7 mouse cellular contexts compared by ENCODE assay signal in genomic region chr11:40695103-40695502, GRCm38 (mm10). TPM values are rescaled to one million over a fixed set of nuclear protein-coding genes. Genes with fewer than 3 reads are reported as not detected.
DNase-seq lines count a peak whose midpoint lies in the region; ATAC-seq and TF ChIP-seq lines count a peak whose summit lies in the region.

Gene Mat2b (minus strand): TSS chr11:40695203.

- no peaks in the 10 kb centered on the region for H3K36me3 ChIP-seq in C2C12 (ENCODE audit: control insufficient read depth, insufficient read depth)
- H3K36me3 ChIP-seq in ES-Bruce4 (ENCODE audit: control insufficient read depth, insufficient read depth, low read length, poor library complexity, severe bottlenecking): peaks cover 4% of the 10 kb centered on the region; the same call in 1 of the 2 replicates
- H3K36me3 ChIP-seq in forebrain, embryonic 11.5 days (ENCODE audit: control insufficient read depth, insufficient read depth, low read length): peaks cover 3% of the 10 kb centered on the region; the same call in 1 of the 2 replicates
- peaks cover 4% of the 10 kb centered on the region; the same call in 1 of the 2 replicates for H3K36me3 ChIP-seq in liver, embryonic 11.5 days (ENCODE audit: control insufficient read depth, insufficient read depth, low read length)
- H3K36me3 ChIP-seq in stomach, embryonic 16.5 days (ENCODE audit: control insufficient read depth, insufficient read depth, low read length): peaks cover 4% of the 10 kb centered on the region; the same call in 1 of the 2 replicates

- no peak for ATAC-seq in forebrain, embryonic 11.5 days (replicated peaks; ENCODE audit: low FRiP score)
- no peak for ATAC-seq in hematopoietic stem cell, adult 5-6 weeks (replicated peaks in 1 of 2; ENCODE audit: insufficient read depth in 1 of 2, low FRiP score in 2 of 2, low TSS enrichment in 1 of 2, low read depth in 1 of 2, poor library complexity in 2 of 2, severe bottlenecking in 2 of 2)
- ATAC-seq in liver, embryonic 11.5 days (replicated peaks; ENCODE audit: low FRiP score): no peak
- no peak for ATAC-seq in stomach, embryonic 16.5 days (ENCODE audit: insufficient read depth, low FRiP score)

- H3K27ac ChIP-seq in ES-Bruce4 (ENCODE audit: insufficient read depth, low read length): peak within 1 kb of the TSS; percentile 96
- H3K27ac ChIP-seq in forebrain, embryonic 11.5 days (ENCODE audit: low read depth, low read length): peak within 1 kb of the TSS; percentile 93
- H3K27ac ChIP-seq in liver, embryonic 11.5 days (ENCODE audit: low read depth, low read length): peak within 1 kb of the TSS; percentile 100
- H3K27ac ChIP-seq in stomach, embryonic 16.5 days (ENCODE audit: low read length): peak within 1 kb of the TSS; percentile 98

- no peak for DNase-seq in forebrain, embryonic 11.5 days (ENCODE audit: low spot score)
- no peak for DNase-seq in liver, embryonic 11.5 days (ENCODE audit: low spot score)
- no peak for DNase-seq in kidney, adult 11 months

- TF ChIP-seq POLR2A in ES-Bruce4 (IDR thresholded peaks at IDR 0.05; ENCODE audit: insufficient read depth, low read length): no peak

- no peak for TF ChIP-seq EP300 in ES-Bruce4 (IDR thresholded peaks at IDR 0.05; ENCODE audit: insufficient read depth, low read depth, low read length)

- H3K4me2 ChIP-seq in forebrain, embryonic 11.5 days (ENCODE audit: low read depth, low read length, severe bottlenecking): peak within 1 kb of the TSS; percentile 62
- H3K4me2 ChIP-seq in liver, embryonic 11.5 days: peak within 1 kb of the TSS; percentile 99
- H3K4me2 ChIP-seq in stomach, embryonic 16.5 days (ENCODE audit: low read depth, low read length): peak within 1 kb of the TSS; percentile 82

- H3K4me1 ChIP-seq in ES-Bruce4 (ENCODE audit: control insufficient read depth, insufficient read depth, low read length): no peaks in the 10 kb centered on the region
- peaks cover 6% of the 10 kb centered on the region; the same call in 1 of the 2 replicates for H3K4me1 ChIP-seq in forebrain, embryonic 11.5 days (replicated peaks; ENCODE audit: control insufficient read depth, insufficient read depth, low read length)
- peaks cover 13% of the 10 kb centered on the region for H3K4me1 ChIP-seq in liver, embryonic 11.5 days (replicated peaks; ENCODE audit: control insufficient read depth, insufficient read depth, low read length)
- H3K4me1 ChIP-seq in stomach, embryonic 16.5 days (ENCODE audit: control insufficient read depth, insufficient read depth, low read length): peaks cover 15% of the 10 kb centered on the region

- H3K79me3 ChIP-seq in C2C12 (ENCODE audit: low read depth): peaks cover 19% of the 10 kb centered on the region

- no peaks in the 10 kb centered on the region for H3K27me3 ChIP-seq in C2C12 (ENCODE audit: control insufficient read depth, insufficient read depth, insufficient read length)
- peaks cover 1% of the 10 kb centered on the region; the same call in 1 of the 2 replicates for H3K27me3 ChIP-seq in ES-Bruce4 (ENCODE audit: control insufficient read depth, insufficient read depth, low read length, poor library complexity, severe bottlenecking)
- H3K27me3 ChIP-seq in forebrain, embryonic 11.5 days (ENCODE audit: control insufficient read depth, insufficient read depth, low read length): no peaks in the 10 kb centered on the region
- H3K27me3 ChIP-seq in liver, embryonic 11.5 days (replicated peaks; ENCODE audit: control insufficient read depth, insufficient read depth, low read length): no peaks in the 10 kb centered on the region
- H3K27me3 ChIP-seq in stomach, embryonic 16.5 days (ENCODE audit: control insufficient read depth, insufficient read depth, low read length): no peaks in the 10 kb centered on the region

- peak within 1 kb of the TSS; percentile 37 for H3K4me3 ChIP-seq in C2C12 (ENCODE audit: insufficient read depth, poor library complexity, severe bottlenecking)
- H3K4me3 ChIP-seq in ES-Bruce4 (ENCODE audit: low read depth, low read length): peak within 1 kb of the TSS; percentile 92
- peak within 1 kb of the TSS; percentile 80 for H3K4me3 ChIP-seq in forebrain, embryonic 11.5 days (ENCODE audit: low read depth, low read length)
- H3K4me3 ChIP-seq in liver, embryonic 11.5 days (ENCODE audit: low read depth, low read length): peak within 1 kb of the TSS; percentile 89
- H3K4me3 ChIP-seq in stomach, embryonic 16.5 days (replicated peaks; ENCODE audit: low read length): peak within 1 kb of the TSS; percentile 85

- TF ChIP-seq CTCF in C2C12 (IDR thresholded peaks at IDR 0.05; ENCODE audit: control insufficient read depth, insufficient read depth, insufficient read length): no peak
- TF ChIP-seq CTCF in ES-Bruce4 (IDR thresholded peaks at IDR 0.05; ENCODE audit: low read depth, low read length): no peak

- H3ac ChIP-seq in C2C12 (ENCODE audit: control insufficient read depth, insufficient read length, low read depth): peak within 1 kb of the TSS; percentile 63

- peak within 1 kb of the TSS; percentile 69 for H3K9ac ChIP-seq in ES-Bruce4 (ENCODE audit: low read depth, poor library complexity, severe bottlenecking)
- peak within 1 kb of the TSS; percentile 87 for H3K9ac ChIP-seq in forebrain, embryonic 11.5 days (ENCODE audit: low read length)
- H3K9ac ChIP-seq in liver, embryonic 11.5 days (ENCODE audit: low read depth, low read length): peak within 1 kb of the TSS; percentile 89
- H3K9ac ChIP-seq in stomach, embryonic 16.5 days (ENCODE audit: low read length): peak within 1 kb of the TSS; percentile 81

- H3K9me3 ChIP-seq in ES-Bruce4 (replicated peaks; ENCODE audit: control insufficient read depth, insufficient read depth, low read length, poor library complexity, severe bottlenecking): peaks cover 8% of the 10 kb centered on the region
- no peaks in the 10 kb centered on the region; the same call in 1 of the 2 replicates for H3K9me3 ChIP-seq in forebrain, embryonic 11.5 days (ENCODE audit: control insufficient read depth, low read length)
- peaks cover 2% of the 10 kb centered on the region; the same call in 1 of the 2 replicates for H3K9me3 ChIP-seq in liver, embryonic 11.5 days (ENCODE audit: control insufficient read depth, low read length)
- no peaks in the 10 kb centered on the region for H3K9me3 ChIP-seq in stomach, embryonic 16.5 days (replicated peaks; ENCODE audit: control insufficient read depth, low read length)

- H3K79me2 ChIP-seq in C2C12 (ENCODE audit: control insufficient read depth, insufficient read depth): peaks cover 31% of the 10 kb centered on the region

- WGBS in forebrain, embryonic 11.5 days: 91% methylated on average over 9 of the region's 9 CpGs
- 82% methylated on average over 8 of the region's 9 CpGs for WGBS in liver, embryonic 11.5 days
- WGBS in stomach, embryonic 16.5 days: 84% methylated on average over 9 of the region's 9 CpGs

TF ChIP-seq in C2C12, 6 proteins besides CTCF, POLR2A, EP300 and RAD21:
- TF ChIP-seq CEBPB (IDR thresholded peaks at IDR 0.05; ENCODE audit: low read depth) (no peak), MAX (IDR thresholded peaks at IDR 0.05) (no peak), USF1 (IDR thresholded peaks at IDR 0.05; ENCODE audit: low read depth) (no peak)

RNA-seq across cellular contexts. Expression of gene Mat2b, which starts in this region (rescaled TPM):
- polyA plus RNA-seq in C2C12 (2012; fragmentation: generic; extraction: Trizol) (30.4 TPM), ES-Bruce4 (2011; ENCODE audit: insufficient read depth, insufficient read length, low read depth, missing spikeins) (60.9 and 67.3 TPM in 2 replicates)
- polyA plus RNA-seq in forebrain, embryonic 11.5 days (2014; fragmentation: Nextera tagmentation; extraction: Ambion mirVana): 91.6 and 96.5 TPM in 2 replicates
- total RNA-seq in hematopoietic stem cell, adult 5-6 weeks (2017): 110 and 112 TPM in 2 replicates
- polyA plus RNA-seq in liver, embryonic 11.5 days (2014; fragmentation: Nextera tagmentation; extraction: Ambion mirVana): 94.2 and 105 TPM in 2 replicates
- 94.3 and 96.9 TPM in 2 replicates for polyA plus RNA-seq in stomach, embryonic 16.5 days (2015; fragmentation: Nextera tagmentation; extraction: Ambion mirVana)

Comparison
In these comparisons a context has a peak if more than half of its experiments do, and no peak if none do; other contexts are left out.
1. H3K4me3 ChIP-seq: peak in every context shown above with its lines; median percentile 92 in ES-Bruce4; 89 in liver, embryonic 11.5 days; 85 in stomach, embryonic 16.5 days; 80 in forebrain, embryonic 11.5 days; 37 in C2C12.